Mouse (Mus musculus): ENCODE data around the gene Cyp27b1. TPM values are rescaled to one million over a fixed set of nuclear protein-coding genes. Genes with fewer than 3 reads are reported as not detected.

Cyp27b1 gene
- total and polyA plus RNA-seq, 3 experiments = 0.17 to 2.1 (median 0.33) TPM

GRCm38 (mm10) chr10:127043187-127043586 is 4.9 kb upstream of the Cyp27b1 start:
- no peak for ATAC-seq (ENCODE audit: extremely low read depth, insufficient number of reproducible peaks, low FRiP score, poor library complexity, severe bottlenecking)

DNA sequence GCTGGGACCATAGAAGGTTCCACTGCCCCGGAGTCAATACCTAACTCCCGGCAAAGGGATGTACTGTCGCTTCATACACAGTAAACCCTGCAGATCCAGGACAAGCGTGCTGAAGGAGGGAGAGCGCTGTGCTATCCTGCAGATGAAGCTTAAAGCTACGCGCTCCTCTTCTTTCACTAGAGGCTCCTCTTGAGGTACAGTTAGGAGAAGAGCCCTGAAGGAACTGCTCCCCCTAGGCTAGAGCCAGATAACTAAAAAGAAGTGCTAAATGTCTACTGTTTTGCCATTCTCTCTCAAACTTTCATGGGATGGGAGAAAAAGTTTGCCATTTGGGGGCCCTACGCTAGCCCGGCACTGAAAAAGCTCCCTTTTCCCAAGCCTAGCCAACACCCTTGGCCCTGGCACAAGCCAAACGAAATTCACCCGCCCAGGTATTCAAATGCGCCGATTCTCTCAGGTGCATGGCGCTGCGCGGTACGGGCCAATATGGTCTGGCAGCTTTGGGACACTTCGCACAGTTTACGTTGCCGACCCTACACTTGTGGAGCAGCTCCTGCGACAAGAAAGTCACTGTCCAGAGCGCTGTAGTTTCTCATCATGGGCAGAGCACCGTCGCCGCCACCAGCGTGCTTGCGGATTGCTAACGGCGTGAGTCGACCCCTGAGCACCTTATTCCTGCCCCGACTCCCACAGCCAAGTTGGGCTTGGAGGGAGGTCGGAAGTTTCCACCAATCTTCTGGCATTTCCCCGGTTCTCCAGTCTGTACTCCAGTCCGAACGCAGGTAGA is 751 bp downstream of the Cyp27b1 start:
- DNase-seq (ENCODE audit: low spot score) (no peak), ATAC-seq (ENCODE audit: extremely low read depth, insufficient number of reproducible peaks, low FRiP score, poor library complexity, severe bottlenecking) (no peak)
- Histone ChIP-seq H3K9me3 (replicated peaks) (no peaks in the 10 kb centered on the region), H3K27me3 (ENCODE audit: insufficient read depth, low read length) (peaks cover 36% of the 10 kb centered on the region), H3K36me3 (replicated peaks) (peaks cover 44% of the 10 kb centered on the region), H3K4me3 (ENCODE audit: low read depth, low read length) (no peak overlapping the region), H3K4me1 (ENCODE audit: insufficient read depth, low read depth, low read length) (peaks cover 4% of the 10 kb centered on the region; the same call in 1 of the 2 replicates)
- TF ChIP-seq GATA2 (IDR thresholded peaks at IDR 0.05; ENCODE audit: borderline replicate concordance, low read depth, low read length) = no peak
- no peak for TF ChIP-seq GATA1 (IDR thresholded peaks at IDR 0.05; ENCODE audit: borderline replicate concordance, low read length)
- no peak for TF ChIP-seq CTCF (IDR thresholded peaks at IDR 0.05; ENCODE audit: low read depth, low read length)
- no peak for TF ChIP-seq POLR2AphosphoS5 (IDR thresholded peaks at IDR 0.05; ENCODE audit: insufficient replicate concordance, low read depth, low read length)

More at GRCm38 (mm10) chr10:127043187-127043586, 4.9 kb upstream of the Cyp27b1 start:
- no peak overlapping the region; the same call in 1 of the 2 replicates for H3K4me3 ChIP-seq (ENCODE audit: low read depth, low read length)
- H3K4me1 ChIP-seq (ENCODE audit: insufficient read depth, low read depth, low read length) = peaks cover 33% of the 10 kb centered on the region
- peaks cover 19% of the 10 kb centered on the region for H3K27me3 ChIP-seq (ENCODE audit: insufficient read depth, low read length)
- H3K36me3 ChIP-seq (replicated peaks) = peaks cover 50% of the 10 kb centered on the region
- TF ChIP-seq TAL1 (conservative IDR thresholded peaks at IDR 0.05; ENCODE audit: low read depth, low read length) (no peak), GATA2 (IDR thresholded peaks at IDR 0.05; ENCODE audit: borderline replicate concordance, low read depth, low read length) (no peak), GATA1 (IDR thresholded peaks at IDR 0.05; ENCODE audit: borderline replicate concordance, low read length) (no peak), POLR2AphosphoS5 (IDR thresholded peaks at IDR 0.05; ENCODE audit: insufficient replicate concordance, low read depth, low read length) (no peak), CTCF (IDR thresholded peaks at IDR 0.05; ENCODE audit: low read depth, low read length) (no peak)
- no peak for DNase-seq (ENCODE audit: low spot score)
- no peaks in the 10 kb centered on the region for H3K9me3 ChIP-seq (replicated peaks)

- ATAC-seq (ENCODE audit: extremely low read depth, insufficient number of reproducible peaks, low FRiP score, poor library complexity, severe bottlenecking) = no peak
- TF ChIP-seq GATA2 (IDR thresholded peaks at IDR 0.05; ENCODE audit: borderline replicate concordance, low read depth, low read length) (no peak), TAL1 (conservative IDR thresholded peaks at IDR 0.05; ENCODE audit: low read depth, low read length) (no peak), POLR2AphosphoS5 (IDR thresholded peaks at IDR 0.05; ENCODE audit: insufficient replicate concordance, low read depth, low read length) (no peak)
- DNase-seq (ENCODE audit: low spot score) = no peak
- Histone ChIP-seq H3K36me3 (replicated peaks) (peaks cover 36% of the 10 kb centered on the region), H3K4me3 (ENCODE audit: low read depth, low read length) (no peak overlapping the region), H3K9me3 (replicated peaks) (no peaks in the 10 kb centered on the region), H3K27me3 (ENCODE audit: insufficient read depth, low read length) (peaks cover 39% of the 10 kb centered on the region), H3K4me1 (ENCODE audit: insufficient read depth, low read depth, low read length) (peaks cover 4% of the 10 kb centered on the region; the same call in 1 of the 2 replicates)
Observed at GRCm38 (mm10) chr10:127049395-127050118, 1.5 kb downstream of the Cyp27b1 start.

GRCm38 (mm10) chr10:127050119-127050474 is 2.0 kb downstream of the Cyp27b1 start:
- TF ChIP-seq POLR2AphosphoS5 (IDR thresholded peaks at IDR 0.05; ENCODE audit: insufficient replicate concordance, low read depth, low read length) (no peak), TAL1 (conservative IDR thresholded peaks at IDR 0.05; ENCODE audit: low read depth, low read length) (no peak)
- Histone ChIP-seq H3K36me3 (replicated peaks) (peaks cover 31% of the 10 kb centered on the region), H3K27me3 (ENCODE audit: insufficient read depth, low read length) (peaks cover 42% of the 10 kb centered on the region), H3K4me1 (ENCODE audit: insufficient read depth, low read depth, low read length) (peaks cover 4% of the 10 kb centered on the region; the same call in 1 of the 2 replicates), H3K4me3 (ENCODE audit: low read depth, low read length) (no peak overlapping the region), H3K9me3 (replicated peaks) (no peaks in the 10 kb centered on the region)
- no peak for ATAC-seq (ENCODE audit: extremely low read depth, insufficient number of reproducible peaks, low FRiP score, poor library complexity, severe bottlenecking)
- DNase-seq (ENCODE audit: low spot score) = no peak

DNA sequence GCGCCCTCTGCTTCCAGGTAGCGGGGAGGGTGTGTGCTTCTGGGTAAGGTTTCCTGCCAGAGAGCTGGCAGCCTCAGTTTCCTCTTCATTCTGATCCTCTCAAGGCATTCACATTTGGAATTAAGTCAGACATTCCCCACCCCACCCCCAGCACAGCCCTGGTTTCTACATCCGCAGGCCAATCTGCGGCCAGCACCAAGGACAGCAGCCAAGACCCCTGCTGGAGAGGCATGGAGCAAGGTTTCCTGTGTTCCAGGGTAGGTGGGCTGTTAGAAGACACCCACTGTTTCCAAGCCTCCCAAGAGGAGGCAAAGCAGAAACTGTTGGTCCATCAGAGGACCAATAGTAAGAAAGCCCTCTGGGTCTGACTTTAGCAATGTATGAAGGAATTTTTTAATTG is 6.6 kb downstream of the Cyp27b1 start:
- H3K27me3 ChIP-seq (ENCODE audit: insufficient read depth, low read length) = peaks cover 69% of the 10 kb centered on the region
- peaks cover 5% of the 10 kb centered on the region; the same call in 1 of the 2 replicates for H3K9me3 ChIP-seq (replicated peaks)
- no peak for ATAC-seq (ENCODE audit: extremely low read depth, insufficient number of reproducible peaks, low FRiP score, poor library complexity, severe bottlenecking)
- TF ChIP-seq POLR2AphosphoS5 (IDR thresholded peaks at IDR 0.05; ENCODE audit: insufficient replicate concordance, low read depth, low read length) = no peak
- TF ChIP-seq CTCF (IDR thresholded peaks at IDR 0.05; ENCODE audit: low read depth, low read length) = no peak
- no peak for TF ChIP-seq TAL1 (conservative IDR thresholded peaks at IDR 0.05; ENCODE audit: low read depth, low read length)
- no peak for TF ChIP-seq GATA1 (IDR thresholded peaks at IDR 0.05; ENCODE audit: borderline replicate concordance, low read length)
- TF ChIP-seq GATA2 (IDR thresholded peaks at IDR 0.05; ENCODE audit: borderline replicate concordance, low read depth, low read length) = no peak
- no peak for DNase-seq (ENCODE audit: low spot score)
- peaks cover 6% of the 10 kb centered on the region for H3K36me3 ChIP-seq (replicated peaks)
- no peak overlapping the region for H3K4me3 ChIP-seq (ENCODE audit: low read depth, low read length)
- peaks cover 20% of the 10 kb centered on the region for H3K4me1 ChIP-seq (ENCODE audit: insufficient read depth, low read depth, low read length)

GRCm38 (mm10) chr10:127055406-127055805 is 7.4 kb downstream of the Cyp27b1 start:
- TF ChIP-seq CTCF (IDR thresholded peaks at IDR 0.05; ENCODE audit: low read depth, low read length) (no peak), GATA1 (IDR thresholded peaks at IDR 0.05; ENCODE audit: borderline replicate concordance, low read length) (no peak), GATA2 (IDR thresholded peaks at IDR 0.05; ENCODE audit: borderline replicate concordance, low read depth, low read length) (no peak), TAL1 (conservative IDR thresholded peaks at IDR 0.05; ENCODE audit: low read depth, low read length) (no peak), POLR2AphosphoS5 (IDR thresholded peaks at IDR 0.05; ENCODE audit: insufficient replicate concordance, low read depth, low read length) (no peak)
- ATAC-seq (ENCODE audit: extremely low read depth, insufficient number of reproducible peaks, low FRiP score, poor library complexity, severe bottlenecking) (no peak), DNase-seq (ENCODE audit: low spot score) (no peak)
- H3K36me3 ChIP-seq (replicated peaks) = peaks cover 6% of the 10 kb centered on the region
- H3K4me3 ChIP-seq (ENCODE audit: low read depth, low read length) = no peak overlapping the region
- H3K4me1 ChIP-seq (ENCODE audit: insufficient read depth, low read depth, low read length) = peaks cover 22% of the 10 kb centered on the region
- H3K27me3 ChIP-seq (ENCODE audit: insufficient read depth, low read length) = peaks cover 70% of the 10 kb centered on the region
- H3K9me3 ChIP-seq (replicated peaks) = peaks cover 5% of the 10 kb centered on the region; the same call in 1 of the 2 replicates

Measured in G1E (cell line).